Comparison of ENCODE assay signal across 22 mouse cellular contexts in genomic region chr5:76772831-76773230, GRCm38 (mm10).
DNase-seq lines count a peak whose midpoint lies in the region; ATAC-seq and TF ChIP-seq lines count a peak whose summit lies in the region.
"Had no signal": no experiment of that assay in that cellular context is flagged by ENCODE, and none has a peak within 500 bp of the region (broad histone marks: within the 10 kb centered on the region; RNA-seq: fewer than 3 reads in every experiment).

No protein-coding gene starts in this region.

- WGBS in hindbrain, embryonic 13.5 days, result 65% methylated on average over 4 of the region's 4 CpGs
- WGBS in hindbrain, embryonic 12.5 days, result 53% methylated on average over 4 of the region's 4 CpGs
- WGBS in midbrain, embryonic 11.5 days, result 65% methylated on average over 4 of the region's 4 CpGs
- 56% methylated on average over 4 of the region's 4 CpGs for WGBS in midbrain, postnatal 0 days

- no peak overlapping the region for H3K9ac ChIP-seq in hindbrain, embryonic 13.5 days
- H3K9ac ChIP-seq in hindbrain, embryonic 12.5 days, result no peak overlapping the region
- H3K9ac ChIP-seq in midbrain, embryonic 11.5 days (ENCODE audit: low read length), result no peak overlapping the region
- no peak overlapping the region for H3K9ac ChIP-seq in midbrain, postnatal 0 days (replicated peaks; ENCODE audit: low read length, poor library complexity, severe bottlenecking)

- H3K4me1 ChIP-seq in hindbrain, embryonic 13.5 days (replicated peaks), result 0 out of 2 replicates have a peak, but pooled peaks cover 2% of the 10 kb centered on the region
- H3K4me1 ChIP-seq in hindbrain, embryonic 12.5 days, result no peaks in the 10 kb centered on the region; the same call in 1 of the 2 replicates
- H3K4me1 ChIP-seq in midbrain, embryonic 11.5 days (ENCODE audit: control insufficient read depth, insufficient read depth, low read length), result no peaks in the 10 kb centered on the region
- H3K4me1 ChIP-seq in midbrain, postnatal 0 days (ENCODE audit: insufficient read depth, low read length), result no peaks in the 10 kb centered on the region

- DNase-seq in heart, adult 11 months, result peak; percentile 67
- DNase-seq in heart, adult 8-10 months (ENCODE audit: low spot score), result no peak
- DNase-seq in midbrain, embryonic 11.5 days (ENCODE audit: low spot score, missing footprints), result peak; percentile 60
- DNase-seq in midbrain, postnatal 0 days (ENCODE audit: low spot score), result no peak
- DNase-seq in testis, postnatal 14 days (ENCODE audit: low spot score), result peak; percentile 71
- DNase-seq in testis, postnatal 10 days (ENCODE audit: low spot score), result no peak
- DNase-seq: adrenal gland, adult 2 months; adrenal gland, adult 8-10 months; adrenal gland, postnatal 10 days; adrenal gland, postnatal 14 days; adrenal gland, postnatal 25 days; adrenal gland, postnatal 36 days; B cell, adult 2 months; cerebellum, adult 11 months; cerebellum, adult 11-12 months had no signal

- no peaks in the 10 kb centered on the region for H3K27me3 ChIP-seq in hindbrain, embryonic 13.5 days
- H3K27me3 ChIP-seq in hindbrain, embryonic 12.5 days, result no peaks in the 10 kb centered on the region
- H3K27me3 ChIP-seq in midbrain, embryonic 11.5 days (ENCODE audit: control insufficient read depth, insufficient read depth, low read length), result no peaks in the 10 kb centered on the region
- H3K27me3 ChIP-seq in midbrain, postnatal 0 days (ENCODE audit: insufficient read depth, low read length), result no peaks in the 10 kb centered on the region
- H3K27me3 ChIP-seq: CH12.LX, Patski had no signal

- TF ChIP-seq CTCF in midbrain, postnatal 0 days (IDR thresholded peaks at IDR 0.05), result no peak

- no peak for ATAC-seq in hindbrain, embryonic 13.5 days (ENCODE audit: low FRiP score)
- ATAC-seq in hindbrain, embryonic 12.5 days (ENCODE audit: low FRiP score), result no peak
- no peak for ATAC-seq in midbrain, embryonic 11.5 days (ENCODE audit: low FRiP score)
- ATAC-seq in midbrain, postnatal 0 days (ENCODE audit: low FRiP score), result no peak
- ATAC-seq: activated CD4-positive, CD25-positive, alpha-beta regulatory T cell, adult 4 months; CD4-positive, CD25-positive, alpha-beta regulatory T cell, adult 4 months; Patski had no signal

- H3K27ac ChIP-seq in hindbrain, embryonic 13.5 days, result 0 out of 2 replicates have a peak overlapping the region, but pooled peaks have one; percentile 12
- no peak overlapping the region for H3K27ac ChIP-seq in hindbrain, embryonic 12.5 days
- H3K27ac ChIP-seq in midbrain, embryonic 11.5 days (ENCODE audit: low read depth, low read length), result no peak overlapping the region
- no peak overlapping the region for H3K27ac ChIP-seq in midbrain, postnatal 0 days (ENCODE audit: low read depth, low read length)

- H3K9me3 ChIP-seq in hindbrain, embryonic 13.5 days, result no peaks in the 10 kb centered on the region
- H3K9me3 ChIP-seq in hindbrain, embryonic 12.5 days (replicated peaks), result no peaks in the 10 kb centered on the region
- H3K9me3 ChIP-seq in midbrain, embryonic 11.5 days (ENCODE audit: control insufficient read depth, low read length), result no peaks in the 10 kb centered on the region
- H3K9me3 ChIP-seq in midbrain, postnatal 0 days (ENCODE audit: low read length), result no peaks in the 10 kb centered on the region
- H3K9me3 ChIP-seq: G1E had no signal

- no peak overlapping the region for H3K4me3 ChIP-seq in hindbrain, embryonic 13.5 days
- no peak overlapping the region for H3K4me3 ChIP-seq in hindbrain, embryonic 12.5 days
- no peak overlapping the region for H3K4me3 ChIP-seq in midbrain, embryonic 11.5 days (ENCODE audit: low read depth, low read length)
- H3K4me3 ChIP-seq in midbrain, postnatal 0 days (ENCODE audit: low read depth, low read length), result no peak overlapping the region

- peaks cover 11% of the 10 kb centered on the region for H3K36me3 ChIP-seq in hindbrain, embryonic 13.5 days
- peaks cover 15% of the 10 kb centered on the region; the same call in 1 of the 2 replicates for H3K36me3 ChIP-seq in hindbrain, embryonic 12.5 days
- H3K36me3 ChIP-seq in midbrain, embryonic 11.5 days (ENCODE audit: control insufficient read depth, insufficient read depth, low read length), result no peaks in the 10 kb centered on the region
- no peaks in the 10 kb centered on the region for H3K36me3 ChIP-seq in midbrain, postnatal 0 days (ENCODE audit: insufficient read depth, low read length)

- no peak overlapping the region for H3K4me2 ChIP-seq in hindbrain, embryonic 13.5 days
- H3K4me2 ChIP-seq in hindbrain, embryonic 12.5 days (replicated peaks), result no peak overlapping the region
- no peak overlapping the region for H3K4me2 ChIP-seq in midbrain, embryonic 11.5 days
- no peak overlapping the region for H3K4me2 ChIP-seq in midbrain, postnatal 0 days (ENCODE audit: low read depth, low read length, poor library complexity, severe bottlenecking)

Comparison
In these comparisons a context has a peak if more than half of its experiments do, and no peak if none do; other contexts are left out.
1. DNase-seq: peak in heart, adult 11 months (single experiment), midbrain, embryonic 11.5 days (single experiment) and testis, postnatal 14 days (single experiment); none in heart, adult 8-10 months (single experiment), midbrain, postnatal 0 days (single experiment) and testis, postnatal 10 days (single experiment).